Mouse (Mus musculus) heart, adult 9 months (tissue): ENCODE results near the gene Lrrc8d.

Source experiments
- DNase-seq, 2 experiments: peaks; one replicate each; pipeline ENCODE4 v3.0.0; 2022; ENCODE audit warnings: low spot score in 2 of 2

The Lrrc8d gene

DNA sequence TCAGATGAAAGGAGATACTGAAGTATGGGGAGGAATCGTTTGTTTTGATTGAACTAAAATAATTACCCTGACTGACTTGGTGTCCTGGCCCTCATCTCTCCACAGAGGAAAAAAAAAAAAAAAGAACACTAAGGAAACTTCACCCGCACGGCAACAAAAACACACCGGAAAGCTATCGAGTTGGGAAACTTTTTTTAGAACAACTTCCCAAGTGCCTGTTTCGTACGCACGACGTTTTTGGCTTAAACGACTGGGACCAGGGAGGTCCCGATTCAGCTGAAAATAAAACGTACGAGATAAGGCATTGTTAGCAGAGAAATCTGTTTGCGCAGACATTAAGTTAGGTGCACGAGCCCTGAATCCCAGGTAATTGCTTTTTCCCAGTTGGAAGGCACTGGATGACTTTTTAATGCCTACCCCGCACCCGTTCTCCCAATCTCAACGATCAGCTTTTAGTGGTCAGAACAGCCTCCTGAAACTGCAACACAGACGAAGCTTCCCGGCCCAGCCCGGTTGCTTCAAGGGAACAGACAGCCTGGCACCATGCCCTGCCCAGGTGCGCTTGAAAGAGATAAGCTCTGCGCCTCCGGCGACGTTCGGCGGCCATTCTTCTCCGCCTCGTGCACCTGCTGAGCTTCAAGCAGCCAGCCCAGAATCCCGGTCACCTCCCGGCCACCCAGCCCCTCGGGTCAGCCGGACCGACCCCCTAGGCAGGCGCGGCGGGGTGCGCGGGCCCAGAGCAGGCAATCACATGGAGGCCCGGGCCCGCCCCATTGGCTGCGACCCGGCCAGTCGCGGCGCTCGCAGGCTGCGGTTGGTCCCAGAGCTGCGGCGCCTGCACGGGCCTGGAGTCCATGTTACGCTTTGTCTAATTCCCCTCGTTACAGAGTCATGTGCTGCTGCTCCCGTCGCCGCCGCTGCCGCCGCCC lies at the start of gene Lrrc8d:
Lrrc8d (plus strand) TSS at position 829 of the 929 bp plus-strand sequence.
- DNase-seq = peak; percentile 88 to 89

DNA sequence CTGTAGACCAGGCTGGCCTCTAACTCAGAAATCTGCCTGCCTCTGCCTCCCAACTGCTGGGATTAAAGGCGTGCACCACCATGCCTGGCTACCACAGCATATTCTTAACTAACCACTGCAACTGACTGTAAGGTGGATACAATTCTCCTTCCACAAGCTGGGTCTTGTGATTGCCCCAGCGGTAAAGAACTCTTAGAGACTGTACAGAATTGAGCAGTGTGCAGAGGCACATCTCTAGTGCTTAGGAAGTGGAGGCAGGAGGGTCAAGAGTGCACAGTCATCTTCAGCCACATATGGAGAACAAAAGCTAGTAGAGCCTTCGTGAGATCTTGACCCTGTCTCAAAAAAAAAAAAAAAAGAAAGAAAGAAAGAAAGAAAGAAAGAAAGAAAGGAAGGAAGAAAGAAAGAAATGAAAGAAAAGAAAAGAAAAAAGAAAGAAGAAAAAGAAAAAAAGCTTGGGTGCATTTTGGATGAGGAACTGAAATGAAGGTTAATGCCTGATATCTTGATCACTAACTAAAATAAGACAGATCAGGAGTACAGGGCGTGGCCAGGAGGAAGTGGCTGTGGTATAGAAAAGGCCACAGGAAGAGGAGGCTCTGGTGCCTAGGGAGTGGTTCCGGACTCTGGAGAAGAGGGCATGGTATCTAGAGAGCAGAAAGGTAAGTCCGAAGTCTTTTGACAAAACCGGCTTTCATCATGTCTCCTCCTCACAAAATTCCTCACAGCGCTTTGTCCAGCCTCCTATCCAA lies 48.9 kb upstream of the Lrrc8d start:
- DNase-seq = peak in 1 of 2 experiments; percentile 26

DNA sequence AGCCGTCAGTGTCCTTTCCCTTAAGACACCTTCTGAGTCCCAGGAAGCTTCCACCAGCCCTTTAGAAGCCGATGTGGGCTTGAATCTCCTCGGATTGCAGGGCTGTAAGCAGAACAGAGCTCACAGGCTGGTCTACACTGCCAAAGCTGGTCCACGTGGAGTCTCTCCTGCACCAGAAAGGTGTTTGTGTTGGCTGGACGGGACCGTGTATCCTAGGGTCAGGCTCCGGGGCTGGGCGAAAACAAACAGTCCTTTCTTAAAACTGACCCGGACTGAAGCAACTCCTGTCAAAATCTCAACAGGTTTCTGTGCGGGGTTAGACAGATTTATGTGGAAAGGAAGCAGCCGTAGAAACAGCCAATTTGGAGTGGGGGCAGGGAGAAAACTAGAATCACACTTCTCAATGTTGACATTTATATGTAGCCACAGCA lies 48.2 kb upstream of the Lrrc8d start:
- no peak for DNase-seq

DNA sequence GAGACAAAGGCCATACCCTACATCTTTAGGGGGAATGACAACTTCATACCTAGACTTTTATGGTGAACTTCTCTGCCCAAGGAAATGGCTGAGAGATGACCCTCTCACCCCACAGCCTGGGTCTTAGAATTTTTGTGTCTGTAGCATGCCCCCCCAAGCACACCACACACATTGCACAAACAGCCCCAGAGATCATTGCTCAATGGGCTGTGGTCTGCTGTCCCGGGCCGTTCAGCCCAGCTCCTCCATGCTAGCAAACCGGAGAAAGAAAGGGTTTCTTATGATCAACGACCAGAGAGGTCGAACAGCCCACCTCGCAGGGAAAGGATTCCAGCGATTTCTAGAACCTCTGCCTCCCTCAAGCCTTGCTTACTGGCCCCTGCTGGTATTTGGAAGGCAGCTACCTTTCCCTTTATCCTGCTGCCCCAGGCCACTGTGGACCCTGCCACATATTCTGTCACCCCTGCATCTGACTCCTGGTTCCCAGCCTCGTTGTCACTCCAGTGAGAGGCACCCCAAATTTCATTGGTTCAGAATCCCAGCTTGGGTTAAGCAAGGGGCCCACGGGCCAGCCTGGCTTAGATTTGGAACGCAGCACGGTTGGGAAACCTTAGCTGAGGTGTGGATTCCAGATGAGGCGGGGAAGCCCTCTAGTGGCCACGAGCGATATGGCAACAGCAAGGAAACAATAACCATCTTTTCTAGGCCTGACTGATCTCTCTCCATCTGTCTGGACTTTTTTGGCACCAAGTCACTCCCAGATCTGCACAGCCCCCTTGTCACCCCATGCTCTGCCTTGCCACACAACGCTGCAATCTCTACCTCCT lies 45.3 kb upstream of the Lrrc8d start:
- peak; percentile 66 to 83 for DNase-seq

DNA sequence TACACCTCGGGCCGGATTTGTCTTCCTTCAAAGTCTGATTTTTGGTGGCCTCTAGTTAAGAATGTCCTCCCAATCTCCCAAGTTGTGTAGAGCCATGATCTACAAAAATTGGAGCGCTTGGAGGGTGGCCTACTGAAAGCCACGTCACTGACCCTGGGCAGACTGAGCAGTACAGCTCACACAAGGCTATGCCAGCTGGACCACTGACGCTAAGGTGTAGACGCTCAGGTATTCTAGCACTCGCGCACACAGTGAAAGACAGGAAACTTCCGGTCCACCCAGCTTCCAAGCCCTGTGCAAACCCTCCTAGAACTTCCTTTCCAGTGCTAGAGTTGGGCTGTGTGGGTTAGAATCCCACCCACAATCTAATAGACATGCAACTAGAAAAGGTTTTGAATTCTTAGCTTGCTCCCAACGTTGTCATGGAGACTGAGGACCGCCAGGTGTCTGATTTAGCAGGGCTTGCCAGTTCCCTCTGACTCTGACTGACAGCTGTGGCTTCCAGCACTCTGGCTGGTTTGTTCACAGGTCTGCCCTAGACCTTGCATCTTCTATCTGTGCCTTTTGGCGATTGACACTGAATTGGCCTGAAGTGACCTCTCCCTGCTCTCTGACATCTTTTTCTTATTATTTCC lies 44.6 kb upstream of the Lrrc8d start:
- DNase-seq = no peak

GRCm38 (mm10) chr5:105661894-105662293 lies 37.9 kb upstream of the Lrrc8d start:
- no peak for DNase-seq

DNA sequence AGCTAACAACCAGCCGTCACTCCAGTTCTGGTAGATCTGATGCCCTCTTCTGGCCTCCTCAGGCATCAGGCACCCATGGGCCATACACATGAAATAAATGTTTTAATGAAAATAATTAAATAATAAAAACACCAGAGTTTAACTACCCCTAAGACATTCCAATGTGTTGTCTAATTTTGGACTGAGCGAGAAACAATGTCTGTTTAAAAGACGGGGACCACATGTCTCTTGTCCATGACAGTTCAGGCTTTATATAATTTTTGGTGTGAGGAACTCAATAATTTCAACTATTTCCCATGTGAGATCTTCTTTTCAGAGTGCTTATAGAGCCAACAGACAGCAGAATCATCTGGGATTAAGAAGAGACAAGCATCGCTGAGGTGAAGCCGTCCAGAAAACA lies 32.8 kb upstream of the Lrrc8d start:
- DNase-seq = no peak

- DNase-seq = no peak
These were observed 32.4 kb upstream of the Lrrc8d start for GRCm38 (mm10) chr5:105667411-105667810.

GRCm38 (mm10) chr5:105669086-105669485 lies 30.7 kb upstream of the Lrrc8d start:
- no peak for DNase-seq

DNA sequence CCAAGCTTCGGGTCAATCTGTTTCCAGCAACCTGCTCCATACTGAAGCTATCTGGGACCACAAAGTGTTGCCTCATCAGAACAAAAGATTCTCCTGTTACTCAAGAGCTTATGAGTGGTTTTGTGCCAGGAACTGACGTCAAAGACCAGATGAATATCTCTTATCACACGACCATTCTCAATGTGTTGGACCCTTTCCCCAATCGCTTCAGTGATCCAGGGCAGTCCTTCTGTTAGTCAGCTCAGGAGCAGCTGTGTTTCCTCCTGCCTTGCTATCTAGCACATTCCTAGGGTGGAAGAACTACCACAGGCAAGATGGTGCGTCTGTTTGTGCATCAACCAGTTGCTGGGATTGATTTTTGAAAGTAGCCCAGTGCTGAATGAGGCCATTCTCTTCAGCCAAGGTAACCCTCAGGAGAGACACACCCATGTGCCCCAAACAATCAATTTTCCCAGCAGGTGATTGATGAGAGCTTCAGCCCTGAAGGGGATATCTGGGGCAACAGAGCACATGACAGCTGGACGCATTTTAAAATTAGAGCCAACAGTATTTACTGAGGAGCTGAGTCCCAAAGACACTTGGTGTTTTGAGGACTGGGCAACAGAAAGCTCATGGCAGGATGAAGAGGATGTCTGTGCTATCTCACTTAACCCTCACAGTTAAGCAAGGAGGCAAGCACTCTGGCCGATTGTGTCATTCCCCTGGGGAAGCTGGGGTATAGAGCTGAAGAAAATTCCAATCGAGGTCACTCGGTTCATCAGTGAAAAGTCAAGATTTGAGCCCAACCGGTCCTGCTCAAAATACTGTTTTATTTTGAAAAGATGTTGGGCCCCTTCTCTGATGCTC lies 30.0 kb upstream of the Lrrc8d start:
- no peak for DNase-seq

GRCm38 (mm10) chr5:105672332-105672731 lies 27.4 kb upstream of the Lrrc8d start:
- no peak for DNase-seq

- no peak for DNase-seq
These were observed 24.3 kb upstream of the Lrrc8d start for GRCm38 (mm10) chr5:105675511-105675910.

DNA sequence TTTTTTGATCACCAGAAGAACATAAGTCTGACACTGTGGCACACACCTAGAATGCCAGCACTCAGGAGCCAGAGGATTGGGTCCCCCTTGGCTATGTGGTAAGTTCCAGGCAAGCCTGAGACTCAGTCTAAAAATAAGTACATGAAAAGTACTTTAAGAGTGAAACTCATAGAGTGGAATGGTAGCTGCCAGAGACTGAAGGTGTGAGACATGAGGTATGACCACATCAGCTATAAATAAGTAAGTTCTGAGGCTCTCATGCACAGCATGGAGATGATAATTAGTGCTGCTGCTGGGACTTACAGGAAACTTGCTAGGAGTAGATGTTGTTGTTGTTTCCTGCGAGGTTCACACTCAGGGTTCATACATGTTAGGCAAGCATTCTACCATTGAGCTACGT lies 22.7 kb upstream of the Lrrc8d start:
- no peak for DNase-seq

- no peak for DNase-seq
These were observed 21.5 kb upstream of the Lrrc8d start for GRCm38 (mm10) chr5:105678243-105678642.

DNA sequence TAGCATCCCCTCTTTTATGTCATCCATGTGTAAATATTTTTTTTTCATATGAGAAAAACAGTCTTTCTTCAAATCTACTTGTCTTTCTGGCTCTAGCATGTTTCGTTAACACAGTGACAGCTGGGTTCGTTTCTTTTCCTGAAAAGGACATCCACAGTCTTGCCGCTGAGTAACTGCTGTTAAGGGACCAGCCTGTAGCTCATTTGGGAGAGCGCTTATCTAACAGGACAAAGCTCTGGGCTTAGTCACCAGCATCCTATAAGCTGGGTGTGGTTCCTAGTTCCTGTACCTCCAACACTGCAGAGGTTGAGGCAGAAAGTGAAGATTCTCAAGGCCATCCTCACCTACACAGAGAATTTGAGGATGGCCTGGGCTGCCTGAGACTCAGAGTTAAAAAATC lies 20.5 kb upstream of the Lrrc8d start:
- DNase-seq = no peak

DNA sequence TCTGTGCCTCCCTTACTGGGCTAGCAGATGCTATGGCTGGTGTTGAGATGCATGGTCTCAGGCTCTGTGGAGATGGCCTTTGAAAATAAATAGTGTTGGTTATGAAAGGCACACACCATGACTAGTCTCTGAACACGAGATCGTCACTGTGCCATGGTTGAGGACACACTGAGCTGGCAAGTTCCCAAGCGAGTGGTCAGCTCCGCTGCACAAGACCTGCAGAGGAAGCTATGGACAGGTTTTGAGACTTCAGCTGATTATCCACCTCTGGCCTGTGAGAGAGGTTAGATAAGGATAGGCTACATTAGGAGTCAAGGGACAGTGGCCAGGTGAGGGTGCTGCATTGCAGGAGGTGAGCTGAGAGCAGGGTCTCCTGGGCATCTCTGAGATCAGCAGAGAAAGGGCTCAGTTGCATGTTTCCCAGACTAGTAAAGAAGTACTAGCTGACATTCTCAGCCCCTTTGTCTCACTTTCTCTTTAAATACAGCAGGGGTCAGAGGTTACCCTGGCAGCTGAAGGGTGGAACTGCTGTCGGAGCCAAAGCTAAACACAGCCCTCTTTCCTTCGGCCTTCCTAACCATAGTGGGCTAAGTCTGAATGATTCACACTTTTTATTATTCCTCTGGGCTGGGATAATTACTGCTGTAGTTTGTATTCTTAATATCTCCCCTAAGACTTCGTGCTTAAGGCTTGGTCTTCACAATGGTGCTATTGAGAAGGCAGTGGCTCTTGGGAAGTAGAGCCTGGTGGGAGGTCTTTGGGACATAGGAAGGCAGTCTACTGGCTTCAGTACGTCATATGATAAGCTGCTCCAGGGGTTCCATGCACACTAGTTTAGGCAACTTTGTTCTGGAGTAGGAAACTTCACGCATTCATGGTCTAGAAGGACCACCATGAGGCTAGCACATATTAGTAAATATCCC lies 19.6 kb upstream of the Lrrc8d start:
- no peak for DNase-seq

DNA sequence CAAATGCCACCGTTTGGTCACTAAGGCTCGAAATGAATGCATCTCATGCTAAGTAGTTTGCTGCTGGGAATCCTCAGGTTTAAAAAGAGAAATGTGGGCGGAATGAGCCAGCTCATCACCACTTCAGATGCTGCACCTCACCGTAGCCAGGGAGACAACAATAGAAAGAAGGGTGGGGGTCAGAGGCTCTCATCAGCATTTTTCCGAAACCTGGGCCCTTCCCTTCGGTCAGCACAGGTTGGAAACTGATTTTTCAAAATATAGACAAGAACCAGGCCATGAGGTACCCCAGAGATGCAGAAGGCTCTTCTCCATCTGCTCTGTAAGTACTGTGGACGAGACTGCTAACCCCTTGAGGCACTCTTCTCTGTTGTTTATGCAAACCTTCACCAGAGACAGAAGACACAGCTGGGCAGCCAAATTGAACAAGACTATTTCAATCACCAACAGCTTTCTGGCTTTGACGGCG lies 17.6 kb upstream of the Lrrc8d start:
- DNase-seq = no peak

GRCm38 (mm10) chr5:105683912-105684350 lies 15.8 kb upstream of the Lrrc8d start:
- DNase-seq = no peak
